Mouse (Mus musculus): Measurements from ENCODE around the gene Btg2. TPM values are rescaled to one million over a fixed set of nuclear protein-coding genes. Genes with fewer than 3 reads are reported as not detected.

Btg2 gene
- polyA plus RNA-seq, 1 experiment, result 481 TPM

GRCm38 (mm10) chr1:134063086-134063772 is 15.7 kb downstream of the Btg2 start:
- TF ChIP-seq POLR2A (IDR thresholded peaks at IDR 0.05; ENCODE audit: control insufficient read depth, extremely low read depth, insufficient read depth, low read length, poor library complexity) (peak; percentile 98), CTCF (IDR thresholded peaks at IDR 0.05; ENCODE audit: borderline replicate concordance, control insufficient read depth, extremely low read depth, insufficient read depth, low read length, poor library complexity) (0 out of 2 replicates have a peak, but pooled peaks have one; percentile 31)
- 2% methylated on average over 33 of the region's 33 CpGs for WGBS
- Histone ChIP-seq H3K27ac (ENCODE audit: control insufficient read depth, insufficient read depth, low read length) (peak overlapping the region; percentile 84), H3K27me3 (ENCODE audit: control insufficient read depth, insufficient read depth, low read length) (no peaks in the 10 kb centered on the region), H3K36me3 (ENCODE audit: control insufficient read depth, insufficient read depth, low read length) (no peaks in the 10 kb centered on the region), H3K4me1 (replicated peaks; ENCODE audit: control insufficient read depth, insufficient read depth, low read length) (peaks cover 47% of the 10 kb centered on the region), H3K4me3 (ENCODE audit: control insufficient read depth, insufficient read depth, low read length) (peak overlapping the region; percentile 56)
- DNase-seq, result peak; percentile 83

- Histone ChIP-seq H3K4me1 (replicated peaks; ENCODE audit: control insufficient read depth, insufficient read depth, low read length) (peaks cover 46% of the 10 kb centered on the region), H3K36me3 (ENCODE audit: control insufficient read depth, insufficient read depth, low read length) (no peaks in the 10 kb centered on the region), H3K27me3 (ENCODE audit: control insufficient read depth, insufficient read depth, low read length) (no peaks in the 10 kb centered on the region), H3K4me3 (ENCODE audit: control insufficient read depth, insufficient read depth, low read length) (peak overlapping the region; percentile 56), H3K27ac (ENCODE audit: control insufficient read depth, insufficient read depth, low read length) (peak overlapping the region; percentile 84)
- no peak for DNase-seq
- TF ChIP-seq POLR2A (IDR thresholded peaks at IDR 0.05; ENCODE audit: control insufficient read depth, extremely low read depth, insufficient read depth, low read length, poor library complexity) (no peak), CTCF (IDR thresholded peaks at IDR 0.05; ENCODE audit: borderline replicate concordance, control insufficient read depth, extremely low read depth, insufficient read depth, low read length, poor library complexity) (no peak)
- WGBS, result 26% methylated on average over 11 of the region's 11 CpGs
Measured at GRCm38 (mm10) chr1:134062411-134063085, 16.4 kb downstream of the Btg2 start.

- Histone ChIP-seq H3K4me1 (replicated peaks; ENCODE audit: control insufficient read depth, insufficient read depth, low read length) (peaks cover 42% of the 10 kb centered on the region), H3K27me3 (ENCODE audit: control insufficient read depth, insufficient read depth, low read length) (no peaks in the 10 kb centered on the region), H3K27ac (ENCODE audit: control insufficient read depth, insufficient read depth, low read length) (peak overlapping the region; percentile 84), H3K36me3 (ENCODE audit: control insufficient read depth, insufficient read depth, low read length) (no peaks in the 10 kb centered on the region), H3K4me3 (ENCODE audit: control insufficient read depth, insufficient read depth, low read length) (peak overlapping the region; percentile 23; the same call in 1 of the 2 replicates)
- no peak for DNase-seq
- TF ChIP-seq CTCF (IDR thresholded peaks at IDR 0.05; ENCODE audit: borderline replicate concordance, control insufficient read depth, extremely low read depth, insufficient read depth, low read length, poor library complexity) (no peak), POLR2A (IDR thresholded peaks at IDR 0.05; ENCODE audit: control insufficient read depth, extremely low read depth, insufficient read depth, low read length, poor library complexity) (no peak)
- WGBS, result 63% methylated on average over 3 of the region's 3 CpGs
Measured at GRCm38 (mm10) chr1:134061915-134062314, 17.0 kb downstream of the Btg2 start.

GRCm38 (mm10) chr1:134060849-134061569 is 17.9 kb downstream of the Btg2 start:
- peak overlapping the region; percentile 97 for H3K27ac ChIP-seq (ENCODE audit: control insufficient read depth, insufficient read depth, low read length)
- under 1% methylated on average over 31 of the region's 31 CpGs for WGBS
- TF ChIP-seq CTCF (IDR thresholded peaks at IDR 0.05; ENCODE audit: borderline replicate concordance, control insufficient read depth, extremely low read depth, insufficient read depth, low read length, poor library complexity) (no peak), POLR2A (IDR thresholded peaks at IDR 0.05; ENCODE audit: control insufficient read depth, extremely low read depth, insufficient read depth, low read length, poor library complexity) (peak; percentile 97)
- no peaks in the 10 kb centered on the region for H3K27me3 ChIP-seq (ENCODE audit: control insufficient read depth, insufficient read depth, low read length)
- peak; percentile 98 for DNase-seq
- peak overlapping the region; percentile 75 for H3K4me3 ChIP-seq (ENCODE audit: control insufficient read depth, insufficient read depth, low read length)
- no peaks in the 10 kb centered on the region for H3K36me3 ChIP-seq (ENCODE audit: control insufficient read depth, insufficient read depth, low read length)
- peaks cover 34% of the 10 kb centered on the region for H3K4me1 ChIP-seq (replicated peaks; ENCODE audit: control insufficient read depth, insufficient read depth, low read length)

- peak overlapping the region; percentile 75 for H3K4me3 ChIP-seq (ENCODE audit: control insufficient read depth, insufficient read depth, low read length)
- peaks cover 26% of the 10 kb centered on the region for H3K4me1 ChIP-seq (replicated peaks; ENCODE audit: control insufficient read depth, insufficient read depth, low read length)
- TF ChIP-seq POLR2A (IDR thresholded peaks at IDR 0.05; ENCODE audit: control insufficient read depth, extremely low read depth, insufficient read depth, low read length, poor library complexity) (no peak), CTCF (IDR thresholded peaks at IDR 0.05; ENCODE audit: borderline replicate concordance, control insufficient read depth, extremely low read depth, insufficient read depth, low read length, poor library complexity) (no peak)
- peak overlapping the region; percentile 97 for H3K27ac ChIP-seq (ENCODE audit: control insufficient read depth, insufficient read depth, low read length)
- no peaks in the 10 kb centered on the region for H3K27me3 ChIP-seq (ENCODE audit: control insufficient read depth, insufficient read depth, low read length)
- peak; percentile 67 for DNase-seq
- WGBS, result 14% methylated on average over 16 of the region's 16 CpGs
- H3K36me3 ChIP-seq (ENCODE audit: control insufficient read depth, insufficient read depth, low read length), result no peaks in the 10 kb centered on the region
Measured at GRCm38 (mm10) chr1:134059739-134060695, 18.9 kb downstream of the Btg2 start.
